Mouse (Mus musculus): ENCODE results near the gene Ftsj1.

DNA sequence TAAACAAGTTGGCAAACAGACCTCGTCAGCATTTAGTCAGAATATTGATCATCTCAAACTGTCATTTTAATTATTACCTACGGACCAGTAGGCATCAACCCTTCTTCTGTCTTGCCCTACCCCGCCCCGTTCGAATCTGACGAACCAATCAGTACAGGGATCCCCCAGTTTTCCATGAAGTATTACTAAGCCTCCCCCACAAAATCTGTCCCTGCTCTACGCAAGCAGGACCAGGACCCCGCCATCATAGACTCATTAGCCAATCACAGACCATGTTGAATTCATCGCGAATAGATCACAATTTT, 58.8 kb downstream of the Ftsj1 start, which contains the start of gene Ebp:
- TF ChIP-seq CTCF (conservative IDR thresholded peaks at IDR 0.05 in 1 of 2, IDR thresholded peaks at IDR 0.05 in 1 of 2; ENCODE audit: low read depth in 2 of 2, low read length in 2 of 2) (no peak), PAX5 (IDR thresholded peaks at IDR 0.05; ENCODE audit: low read length) (no peak), USF2 (conservative IDR thresholded peaks at IDR 0.05; ENCODE audit: low read depth, low read length) (no peak), GABPA (IDR thresholded peaks at IDR 0.05; ENCODE audit: insufficient replicate concordance, low read depth, low read length) (no peak), ZMIZ1 (IDR thresholded peaks at IDR 0.05; ENCODE audit: low read depth, low read length) (no peak), POLR2A (IDR thresholded peaks at IDR 0.05; ENCODE audit: low read depth, low read length) (no peak), CHD1 (IDR thresholded peaks at IDR 0.05; ENCODE audit: low read depth, low read length) (no peak), E2F4 (IDR thresholded peaks at IDR 0.05; ENCODE audit: insufficient replicate concordance, low read depth, low read length) (no peak), RAD21 (IDR thresholded peaks at IDR 0.05; ENCODE audit: low read depth, low read length) (no peak), EP300 (IDR thresholded peaks at IDR 0.05; ENCODE audit: low read length) (no peak), UBTF (IDR thresholded peaks at IDR 0.05; ENCODE audit: low read depth, low read length) (no peak)
